Mouse (Mus musculus): ENCODE measurements around the gene Ethe1. TPM values are rescaled to one million over a fixed set of nuclear protein-coding genes. Genes with fewer than 3 reads are reported as not detected.
A peak's percentile ranks its signal among the peaks of the same experiment; 100 is the strongest.
"Not testable (repeated sequence)": the region's sequence is repeated elsewhere in the genome, so short reads cannot be mapped to it uniquely, and the experiment has no call there.

Ethe1 gene
- polyA plus RNA-seq, 1 experiment from 2014 or later: 35.6 TPM

DNA sequence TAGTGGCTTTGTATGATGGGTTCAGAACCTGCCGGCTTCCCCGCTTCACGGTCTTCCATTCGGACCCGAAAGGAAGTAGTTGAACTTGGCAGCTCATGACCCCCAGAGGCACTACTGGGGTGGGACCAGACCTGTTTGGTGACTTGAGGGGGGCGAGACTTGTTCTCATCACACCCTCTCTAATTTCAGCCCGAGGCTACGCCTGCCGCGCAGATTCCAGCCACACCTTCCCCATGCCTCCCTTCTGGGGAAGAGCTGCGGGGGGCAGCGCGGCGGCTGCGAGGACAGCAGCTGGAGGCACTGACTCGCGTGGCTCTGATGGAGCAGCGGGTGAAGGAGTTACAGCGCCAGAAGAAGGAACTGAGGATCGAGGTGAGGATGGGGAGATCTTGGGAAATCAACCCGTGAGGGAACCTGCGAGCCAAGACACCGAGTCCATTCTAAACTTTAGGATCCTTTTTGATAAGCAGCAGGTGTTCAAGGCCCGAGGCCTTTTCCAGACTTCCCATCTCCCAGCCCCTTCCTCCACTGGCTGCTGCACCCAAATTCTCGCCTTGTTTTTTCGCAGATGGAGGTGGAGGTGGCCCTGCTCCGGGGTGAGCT lies 25.1 kb downstream of the Ethe1 start:
- Histone ChIP-seq H3K27me3 (ENCODE audit: control insufficient read depth, insufficient read depth, low read length) (peaks cover 16% of the 10 kb centered on the region), H3K9ac (ENCODE audit: low read length) (peak overlapping the region; percentile 38), H3K27ac (ENCODE audit: low read length) (no peak overlapping the region), H3K36me3 (ENCODE audit: control insufficient read depth, insufficient read depth, low read length) (no peaks in the 10 kb centered on the region), H3K9me3 (replicated peaks; ENCODE audit: control insufficient read depth, low read length) (no peaks in the 10 kb centered on the region), H3K4me2 (ENCODE audit: low read depth, low read length) (peak overlapping the region; percentile 89), H3K4me1 (ENCODE audit: control insufficient read depth, insufficient read depth, low read length) (peaks cover 13% of the 10 kb centered on the region; the same call in 1 of the 2 replicates), H3K4me3 (replicated peaks; ENCODE audit: low read length) (peak overlapping the region; percentile 37)
- no peak for ATAC-seq (ENCODE audit: insufficient read depth, low FRiP score)
- WGBS: 5% methylated on average over 27 of the region's 27 CpGs

DNA sequence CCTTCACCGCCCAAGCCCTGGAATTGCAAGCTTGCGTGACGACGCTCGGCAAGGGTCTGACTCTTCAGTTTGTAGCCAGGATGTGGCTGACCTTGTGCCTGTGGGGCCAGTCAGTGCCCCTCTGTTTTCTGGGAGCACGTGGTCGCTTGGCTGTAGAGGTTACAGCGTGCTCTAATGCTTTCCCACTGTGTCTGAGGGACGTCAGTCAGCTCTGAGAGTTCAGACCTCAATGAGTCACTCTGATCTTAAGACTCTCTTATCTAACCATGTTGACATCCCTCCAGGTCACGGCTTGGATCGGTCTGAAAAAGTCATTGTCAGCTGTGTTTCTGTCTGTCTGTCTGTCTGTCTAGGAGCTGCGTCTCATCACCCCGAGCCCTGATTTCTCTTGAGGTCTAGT lies 27.5 kb downstream of the Ethe1 start:
- peaks cover 16% of the 10 kb centered on the region for H3K27me3 ChIP-seq (ENCODE audit: control insufficient read depth, insufficient read depth, low read length)
- WGBS: 68% methylated on average over 13 of the region's 13 CpGs
- peaks cover 13% of the 10 kb centered on the region; the same call in 1 of the 2 replicates for H3K4me1 ChIP-seq (ENCODE audit: control insufficient read depth, insufficient read depth, low read length)
- no peaks in the 10 kb centered on the region for H3K36me3 ChIP-seq (ENCODE audit: control insufficient read depth, insufficient read depth, low read length)
- H3K4me3 ChIP-seq (replicated peaks; ENCODE audit: low read length): no peak overlapping the region
- H3K27ac ChIP-seq (ENCODE audit: low read length): no peak overlapping the region
- no peak overlapping the region for H3K9ac ChIP-seq (ENCODE audit: low read length)
- H3K4me2 ChIP-seq (ENCODE audit: low read depth, low read length): no peak overlapping the region
- ATAC-seq (ENCODE audit: insufficient read depth, low FRiP score): no peak
- H3K9me3 ChIP-seq (replicated peaks; ENCODE audit: control insufficient read depth, low read length): no peaks in the 10 kb centered on the region

- Histone ChIP-seq H3K27me3 (ENCODE audit: control insufficient read depth, insufficient read depth, low read length) (peaks cover 6% of the 10 kb centered on the region; the same call in 1 of the 2 replicates), H3K4me2 (ENCODE audit: low read depth, low read length) (no peak overlapping the region), H3K36me3 (ENCODE audit: control insufficient read depth, insufficient read depth, low read length) (peaks cover 13% of the 10 kb centered on the region), H3K9me3 (replicated peaks; ENCODE audit: control insufficient read depth, low read length) (peaks cover 4% of the 10 kb centered on the region; the same call in 1 of the 2 replicates), H3K27ac (ENCODE audit: low read length) (no peak overlapping the region), H3K4me1 (ENCODE audit: control insufficient read depth, insufficient read depth, low read length) (no peaks in the 10 kb centered on the region), H3K4me3 (replicated peaks; ENCODE audit: low read length) (no peak overlapping the region), H3K9ac (ENCODE audit: low read length) (no peak overlapping the region)
- WGBS: 72% methylated on average over 8 of the region's 8 CpGs
- no peak for ATAC-seq (ENCODE audit: insufficient read depth, low FRiP score)
Measured at GRCm38 (mm10) chr7:24617763-24618162, 30.4 kb downstream of the Ethe1 start.

DNA sequence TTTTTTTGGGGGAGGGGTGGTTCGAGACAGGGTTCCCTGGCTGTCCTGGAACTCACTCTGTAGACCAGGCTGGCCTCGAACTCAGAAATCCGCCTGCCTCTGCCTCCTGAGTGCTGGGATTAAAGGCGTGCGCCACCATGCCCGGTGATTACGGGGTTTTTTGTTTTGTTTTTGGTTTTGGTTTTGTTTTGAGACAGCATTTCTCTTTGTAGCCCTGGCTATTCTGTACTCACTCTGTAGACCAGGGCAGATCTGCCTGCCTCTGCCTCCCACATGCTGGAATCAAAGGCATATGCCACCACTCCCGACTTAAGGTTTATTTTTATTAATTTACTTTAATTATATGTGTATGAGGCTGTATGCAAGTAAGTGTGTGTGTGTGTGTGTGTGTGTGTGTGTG lies 31.0 kb downstream of the Ethe1 start:
- H3K36me3 ChIP-seq (ENCODE audit: control insufficient read depth, insufficient read depth, low read length): peaks cover 13% of the 10 kb centered on the region
- H3K9ac ChIP-seq (ENCODE audit: low read length); H3K4me1 ChIP-seq (ENCODE audit: control insufficient read depth, insufficient read depth, low read length); H3K9me3 ChIP-seq (replicated peaks; ENCODE audit: control insufficient read depth, low read length); H3K27me3 ChIP-seq (ENCODE audit: control insufficient read depth, insufficient read depth, low read length); ATAC-seq (ENCODE audit: insufficient read depth, low FRiP score); H3K4me2 ChIP-seq (ENCODE audit: low read depth, low read length); H3K4me3 ChIP-seq (replicated peaks; ENCODE audit: low read length); H3K27ac ChIP-seq (ENCODE audit: low read length): not testable (repeated sequence)
- WGBS: 92% methylated on average over 8 of the region's 8 CpGs

DNA sequence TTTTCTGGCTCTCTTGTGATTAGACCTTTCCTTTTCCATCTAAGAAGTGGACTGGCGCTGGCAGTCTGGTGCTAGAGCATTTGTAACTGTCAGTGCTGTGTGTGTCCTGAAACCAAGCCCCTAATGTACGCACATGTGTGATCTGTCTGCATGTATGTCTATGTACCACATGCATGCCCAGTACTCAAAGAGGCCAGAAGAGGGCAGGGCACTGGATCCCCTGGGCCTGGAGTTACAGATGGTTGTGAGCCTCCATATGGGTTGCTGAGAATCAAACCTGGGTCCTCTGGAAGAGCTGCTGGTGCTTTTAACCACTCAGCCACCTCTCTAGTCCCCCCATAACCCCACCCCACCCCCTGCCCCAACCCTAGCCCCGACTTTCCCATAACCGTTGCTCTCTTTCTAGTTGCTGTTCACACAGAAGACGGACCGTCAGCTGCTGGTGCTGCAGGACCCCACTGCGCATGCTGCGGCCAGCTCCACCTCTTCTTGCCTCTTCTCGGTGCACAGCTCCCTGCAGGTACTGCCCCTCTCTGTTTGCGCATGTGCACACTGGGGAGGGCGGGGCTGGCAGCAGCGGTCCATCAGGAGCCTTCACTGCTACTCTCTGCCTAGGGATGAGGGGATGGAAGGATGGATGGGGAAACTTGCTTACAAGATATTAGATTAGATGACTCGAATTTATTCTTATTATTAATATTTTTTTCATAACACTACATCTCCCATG lies 32.5 kb downstream of the Ethe1 start:
- 71% methylated on average over 13 of the region's 13 CpGs for WGBS
- H3K27ac ChIP-seq (ENCODE audit: low read length): no peak overlapping the region
- peaks cover 13% of the 10 kb centered on the region for H3K36me3 ChIP-seq (ENCODE audit: control insufficient read depth, insufficient read depth, low read length)
- no peaks in the 10 kb centered on the region for H3K27me3 ChIP-seq (ENCODE audit: control insufficient read depth, insufficient read depth, low read length)
- H3K4me2 ChIP-seq (ENCODE audit: low read depth, low read length): no peak overlapping the region
- H3K9me3 ChIP-seq (replicated peaks; ENCODE audit: control insufficient read depth, low read length): peaks cover 4% of the 10 kb centered on the region; the same call in 1 of the 2 replicates
- no peak overlapping the region for H3K9ac ChIP-seq (ENCODE audit: low read length)
- no peaks in the 10 kb centered on the region for H3K4me1 ChIP-seq (ENCODE audit: control insufficient read depth, insufficient read depth, low read length)
- H3K4me3 ChIP-seq (replicated peaks; ENCODE audit: low read length): no peak overlapping the region
- no peak for ATAC-seq (ENCODE audit: insufficient read depth, low FRiP score)

- no peak for ATAC-seq (ENCODE audit: insufficient read depth, low FRiP score)
- WGBS: 84% methylated on average over 3 of the region's 3 CpGs
- Histone ChIP-seq H3K27me3 (ENCODE audit: control insufficient read depth, insufficient read depth, low read length) (no peaks in the 10 kb centered on the region), H3K9ac (ENCODE audit: low read length) (no peak overlapping the region), H3K9me3 (replicated peaks; ENCODE audit: control insufficient read depth, low read length) (peaks cover 4% of the 10 kb centered on the region; the same call in 1 of the 2 replicates), H3K4me3 (replicated peaks; ENCODE audit: low read length) (no peak overlapping the region), H3K4me1 (ENCODE audit: control insufficient read depth, insufficient read depth, low read length) (no peaks in the 10 kb centered on the region), H3K4me2 (ENCODE audit: low read depth, low read length) (no peak overlapping the region), H3K27ac (ENCODE audit: low read length) (no peak overlapping the region), H3K36me3 (ENCODE audit: control insufficient read depth, insufficient read depth, low read length) (peaks cover 13% of the 10 kb centered on the region)
Measured at GRCm38 (mm10) chr7:24621193-24621592, 33.9 kb downstream of the Ethe1 start.

DNA sequence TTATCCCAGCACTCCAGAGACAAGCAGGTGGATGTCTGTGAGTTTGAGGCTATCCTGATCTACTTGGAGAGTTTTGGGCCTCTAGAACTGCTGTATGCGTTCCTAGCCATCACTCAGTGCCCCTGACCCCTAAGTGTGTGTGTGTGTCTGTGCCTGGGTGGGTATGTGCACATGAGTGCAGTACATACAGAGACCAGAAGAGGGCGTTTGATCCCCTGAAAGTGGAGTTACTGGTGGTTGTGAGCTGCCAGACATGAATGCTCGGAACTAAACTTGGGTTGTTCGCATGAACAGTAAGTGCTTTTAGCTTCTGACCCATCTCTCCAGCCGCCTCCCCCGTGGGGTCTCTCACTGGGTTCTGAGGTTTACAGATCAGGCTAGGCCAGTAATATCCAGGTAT lies 35.6 kb downstream of the Ethe1 start:
- ATAC-seq (ENCODE audit: insufficient read depth, low FRiP score): no peak
- Histone ChIP-seq H3K4me1 (ENCODE audit: control insufficient read depth, insufficient read depth, low read length) (no peaks in the 10 kb centered on the region), H3K9me3 (replicated peaks; ENCODE audit: control insufficient read depth, low read length) (peaks cover 4% of the 10 kb centered on the region; the same call in 1 of the 2 replicates), H3K4me3 (replicated peaks; ENCODE audit: low read length) (no peak overlapping the region), H3K9ac (ENCODE audit: low read length) (no peak overlapping the region), H3K36me3 (ENCODE audit: control insufficient read depth, insufficient read depth, low read length) (peaks cover 13% of the 10 kb centered on the region), H3K27ac (ENCODE audit: low read length) (no peak overlapping the region), H3K27me3 (ENCODE audit: control insufficient read depth, insufficient read depth, low read length) (no peaks in the 10 kb centered on the region), H3K4me2 (ENCODE audit: low read depth, low read length) (no peak overlapping the region)
- WGBS: 80% methylated on average over 6 of the region's 6 CpGs

- Histone ChIP-seq H3K4me1 (ENCODE audit: control insufficient read depth, insufficient read depth, low read length) (peaks cover 7% of the 10 kb centered on the region; the same call in 1 of the 2 replicates), H3K36me3 (ENCODE audit: control insufficient read depth, insufficient read depth, low read length) (no peaks in the 10 kb centered on the region), H3K9ac (ENCODE audit: low read length) (peak overlapping the region; percentile 64), H3K4me2 (ENCODE audit: low read depth, low read length) (peak overlapping the region; percentile 51), H3K9me3 (replicated peaks; ENCODE audit: control insufficient read depth, low read length) (no peaks in the 10 kb centered on the region), H3K27ac (ENCODE audit: low read length) (peak overlapping the region; percentile 64), H3K4me3 (replicated peaks; ENCODE audit: low read length) (peak overlapping the region; percentile 30), H3K27me3 (ENCODE audit: control insufficient read depth, insufficient read depth, low read length) (no peaks in the 10 kb centered on the region)
- ATAC-seq (ENCODE audit: insufficient read depth, low FRiP score): peak; percentile 87
- WGBS: 7% methylated on average over 31 of the region's 33 CpGs
Measured at GRCm38 (mm10) chr7:24628685-24629610, 41.6 kb downstream of the Ethe1 start.
